Mouse (Mus musculus): ENCODE measurements at regions not wholly inside any gene's neighbourhood (a gene's known extent, or its start where the extent isn't known, plus 50 kb on each side); places are given as distances from the start of the nearest gene placed in this dataset.
"Not testable (repeated sequence)": the region's sequence is repeated elsewhere in the genome, so short reads cannot be mapped to it uniquely, and the experiment has no call there.

DNA sequence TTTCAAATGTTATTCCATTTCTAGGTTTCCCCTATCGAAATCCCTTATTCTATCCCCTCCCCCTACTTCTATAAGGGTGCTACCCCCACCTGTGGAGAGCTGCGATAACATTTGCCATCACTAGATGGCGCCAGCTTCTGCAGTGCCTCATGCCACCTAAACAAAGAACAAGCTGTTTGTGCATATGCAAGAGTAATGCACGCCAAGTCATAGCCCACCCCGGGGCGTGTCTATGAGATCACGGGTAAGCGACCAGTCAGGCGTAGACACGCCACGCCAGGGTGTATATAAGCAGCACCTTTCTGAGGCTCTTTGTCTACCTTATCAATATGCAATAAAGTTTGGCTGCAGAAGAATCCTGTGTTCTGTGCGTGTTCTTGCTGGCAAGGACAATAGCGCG, 79.6 kb downstream of the Prl2c2 start:
- TF ChIP-seq EP300 (IDR thresholded peaks at IDR 0.05; ENCODE audit: low read depth) (no peak), CTCF (IDR thresholded peaks at IDR 0.05; ENCODE audit: low read depth) (no peak)
- Histone ChIP-seq H3K9ac (replicated peaks; ENCODE audit: low read depth, low read length) (no peak overlapping the region), H3K27ac (ENCODE audit: low read depth) (no peak overlapping the region), H3K9me3 (replicated peaks; ENCODE audit: control insufficient read depth, low read length) (peaks cover 59% of the 10 kb centered on the region), H3K27me3 (ENCODE audit: control insufficient read depth, insufficient read depth, low read length) (no peaks in the 10 kb centered on the region), H3K36me3 (replicated peaks; ENCODE audit: control insufficient read depth, insufficient read depth, low read length) (no peaks in the 10 kb centered on the region), H3K4me2 (ENCODE audit: low read depth, low read length) (no peak overlapping the region), H3K4me1 (ENCODE audit: control insufficient read depth, insufficient read depth) (no peaks in the 10 kb centered on the region), H3K4me3 (ENCODE audit: low read depth, low read length) (no peak overlapping the region)
- ATAC-seq (ENCODE audit: insufficient read depth, low read depth) (no peak), DNase-seq (ENCODE audit: low spot score) (no peak)
- WGBS = 82% methylated on average over 14 of the region's 14 CpGs

DNA sequence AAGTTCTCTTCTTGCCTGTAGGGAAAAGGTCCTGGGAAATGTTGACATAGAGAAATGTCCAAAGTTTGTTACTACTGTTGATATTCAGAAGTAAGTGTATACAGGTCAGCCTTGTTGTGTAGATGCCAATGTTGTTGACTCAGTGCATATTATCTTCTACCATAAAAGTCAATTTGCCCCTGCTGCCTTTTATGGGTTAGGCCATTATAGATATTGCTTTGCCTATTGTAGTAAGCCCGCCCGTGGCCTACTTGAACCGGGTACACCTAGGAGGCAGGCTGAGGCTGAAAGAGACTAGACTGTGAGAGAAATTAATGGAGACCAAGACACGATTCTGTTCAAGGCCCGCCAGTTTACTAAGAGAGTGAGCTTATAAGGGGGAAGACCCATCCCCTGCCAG, 92.3 kb downstream of the Prl2c2 start:
- 67% methylated on average over 5 of the region's 5 CpGs for WGBS

DNA sequence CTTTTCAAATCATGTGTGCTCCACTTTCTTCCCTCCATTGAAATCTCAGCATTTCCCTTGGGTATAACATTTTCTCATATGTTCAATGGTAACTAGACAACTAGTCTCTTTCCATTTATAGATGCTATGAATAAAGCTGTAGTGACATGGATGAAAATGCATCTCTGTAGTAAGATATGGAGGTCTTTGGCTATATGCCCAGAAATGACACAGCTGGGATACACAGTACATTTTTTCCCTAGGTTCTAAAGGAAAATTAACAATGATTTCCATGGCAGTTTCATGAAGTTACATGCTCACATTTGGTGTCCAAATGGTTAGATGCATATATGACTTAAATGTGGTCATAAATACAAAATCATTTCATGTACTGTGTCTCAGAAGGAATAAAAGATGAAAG, 99.0 kb downstream of the Prl2c2 start:
- H3K36me3 ChIP-seq (replicated peaks; ENCODE audit: control insufficient read depth, insufficient read depth, low read length) = no peaks in the 10 kb centered on the region
- no peak overlapping the region for H3K4me2 ChIP-seq (ENCODE audit: low read depth, low read length)
- no peak overlapping the region for H3K27ac ChIP-seq (ENCODE audit: low read depth)
- no peaks in the 10 kb centered on the region for H3K27me3 ChIP-seq (ENCODE audit: control insufficient read depth, insufficient read depth, low read length)
- no peaks in the 10 kb centered on the region for H3K4me1 ChIP-seq (ENCODE audit: control insufficient read depth, insufficient read depth)
- peaks cover 31% of the 10 kb centered on the region for H3K9me3 ChIP-seq (replicated peaks; ENCODE audit: control insufficient read depth, low read length)
- ATAC-seq (ENCODE audit: insufficient read depth, low read depth) = no peak
- no peak overlapping the region for H3K9ac ChIP-seq (replicated peaks; ENCODE audit: low read depth, low read length)
- no peak for TF ChIP-seq CTCF (IDR thresholded peaks at IDR 0.05; ENCODE audit: low read depth)
- no peak for TF ChIP-seq EP300 (IDR thresholded peaks at IDR 0.05; ENCODE audit: low read depth)
- no peak overlapping the region for H3K4me3 ChIP-seq (ENCODE audit: low read depth, low read length)
- DNase-seq (ENCODE audit: low spot score) = no peak

More for the DNA sequence above, 92.3 kb downstream of the Prl2c2 start:
- Histone ChIP-seq H3K4me1 (ENCODE audit: control insufficient read depth, insufficient read depth) (no peaks in the 10 kb centered on the region), H3K27me3 (ENCODE audit: control insufficient read depth, insufficient read depth, low read length) (no peaks in the 10 kb centered on the region), H3K36me3 (replicated peaks; ENCODE audit: control insufficient read depth, insufficient read depth, low read length) (no peaks in the 10 kb centered on the region), H3K4me3 (ENCODE audit: low read depth, low read length) (no peak overlapping the region), H3K9me3 (replicated peaks; ENCODE audit: control insufficient read depth, low read length) (peaks cover 17% of the 10 kb centered on the region), H3K27ac (ENCODE audit: low read depth) (no peak overlapping the region), H3K4me2 (ENCODE audit: low read depth, low read length) (no peak overlapping the region), H3K9ac (replicated peaks; ENCODE audit: low read depth, low read length) (no peak overlapping the region)
- ATAC-seq (ENCODE audit: insufficient read depth, low read depth) (no peak), DNase-seq (ENCODE audit: low spot score) (no peak)
- TF ChIP-seq EP300 (IDR thresholded peaks at IDR 0.05; ENCODE audit: low read depth) (no peak), CTCF (IDR thresholded peaks at IDR 0.05; ENCODE audit: low read depth) (no peak)

DNA sequence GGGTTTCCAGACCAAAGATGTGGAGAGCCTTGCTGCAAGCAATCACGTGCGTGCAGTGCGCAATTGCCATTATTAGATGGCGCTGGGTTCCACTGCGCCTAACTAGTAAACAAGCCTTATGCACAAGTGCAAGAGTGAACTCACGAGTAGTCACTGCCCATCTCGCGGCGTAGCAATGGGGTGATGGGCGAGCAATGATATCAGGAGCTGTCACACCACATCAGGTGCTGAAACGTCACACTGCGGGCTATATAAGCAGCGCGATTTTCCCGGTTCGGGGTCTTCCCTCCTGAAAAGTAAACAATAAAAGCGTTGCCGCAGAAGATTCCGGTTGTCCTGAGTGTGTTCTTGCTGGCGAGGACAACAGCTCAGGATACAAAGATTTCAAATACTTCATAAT, 89.8 kb upstream of the Prl2c3 start:
- DNase-seq (ENCODE audit: low spot score); H3K4me1 ChIP-seq (ENCODE audit: control insufficient read depth, insufficient read depth); H3K36me3 ChIP-seq (replicated peaks; ENCODE audit: control insufficient read depth, insufficient read depth, low read length); H3K4me3 ChIP-seq (ENCODE audit: low read depth, low read length); H3K27ac ChIP-seq (ENCODE audit: low read depth); H3K9ac ChIP-seq (replicated peaks; ENCODE audit: low read depth, low read length); H3K4me2 ChIP-seq (ENCODE audit: low read depth, low read length); ATAC-seq (ENCODE audit: insufficient read depth, low read depth); H3K27me3 ChIP-seq (ENCODE audit: control insufficient read depth, insufficient read depth, low read length): not testable (repeated sequence)
- 81% methylated on average over 20 of the region's 20 CpGs for WGBS
- peaks cover 13% of the 10 kb centered on the region; the same call in 1 of the 2 replicates for H3K9me3 ChIP-seq (replicated peaks; ENCODE audit: control insufficient read depth, low read length)

DNA sequence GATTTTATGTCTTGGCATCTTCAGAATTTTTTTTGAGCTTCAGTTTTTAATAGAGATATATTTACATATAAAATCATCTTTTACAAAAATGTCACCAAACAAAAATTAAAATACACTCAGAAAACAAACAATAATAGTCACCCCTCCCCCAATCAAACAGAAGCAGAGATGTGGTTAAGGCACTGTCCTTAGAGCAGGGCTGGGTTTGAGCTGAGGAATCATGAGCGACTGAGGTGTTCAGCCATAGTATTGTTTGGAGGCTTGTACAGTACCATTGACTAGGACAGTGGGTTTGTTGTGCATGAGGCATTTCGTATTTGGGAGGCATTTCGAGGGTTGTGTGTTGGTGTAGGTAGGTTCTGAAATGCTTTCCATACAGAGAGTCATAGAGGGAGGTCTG, 79.6 kb upstream of the Prl2c3 start:
- not testable (repeated sequence) for H3K4me3 ChIP-seq (ENCODE audit: low read depth, low read length); H3K36me3 ChIP-seq (replicated peaks; ENCODE audit: control insufficient read depth, insufficient read depth, low read length); H3K9ac ChIP-seq (replicated peaks; ENCODE audit: low read depth, low read length); H3K4me2 ChIP-seq (ENCODE audit: low read depth, low read length); ATAC-seq (ENCODE audit: insufficient read depth, low read depth); H3K9me3 ChIP-seq (replicated peaks; ENCODE audit: control insufficient read depth, low read length); DNase-seq (ENCODE audit: low spot score); H3K27me3 ChIP-seq (ENCODE audit: control insufficient read depth, insufficient read depth, low read length); H3K4me1 ChIP-seq (ENCODE audit: control insufficient read depth, insufficient read depth); H3K27ac ChIP-seq (ENCODE audit: low read depth)
- WGBS = 58% methylated on average over 2 of the region's 3 CpGs

DNA sequence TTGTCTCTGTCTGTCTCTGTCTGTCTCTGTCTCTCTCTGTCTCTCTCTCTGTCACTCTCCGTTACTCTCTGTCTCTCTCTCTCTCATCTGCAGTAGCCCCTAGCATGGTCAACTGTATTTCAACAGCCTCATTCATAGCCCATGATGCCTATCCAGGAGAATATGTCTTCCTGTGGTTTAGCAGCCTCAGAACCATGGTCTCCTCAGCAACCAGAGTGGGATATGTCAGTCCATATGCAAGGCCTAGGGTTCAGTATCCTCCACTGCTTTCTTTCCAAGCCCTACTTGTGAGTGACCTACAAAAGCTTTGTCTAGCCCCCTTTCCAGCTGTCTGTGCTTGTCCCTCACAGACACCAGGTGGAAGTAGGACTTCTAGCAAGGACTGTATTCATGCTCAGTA, 65.1 kb upstream of the Prl2c3 start:
- not testable (repeated sequence) for H3K4me1 ChIP-seq (ENCODE audit: control insufficient read depth, insufficient read depth); H3K4me3 ChIP-seq (ENCODE audit: low read depth, low read length); H3K27me3 ChIP-seq (ENCODE audit: control insufficient read depth, insufficient read depth, low read length); H3K4me2 ChIP-seq (ENCODE audit: low read depth, low read length); H3K27ac ChIP-seq (ENCODE audit: low read depth); H3K9ac ChIP-seq (replicated peaks; ENCODE audit: low read depth, low read length); H3K36me3 ChIP-seq (replicated peaks; ENCODE audit: control insufficient read depth, insufficient read depth, low read length); DNase-seq (ENCODE audit: low spot score)
- H3K9me3 ChIP-seq (replicated peaks; ENCODE audit: control insufficient read depth, low read length) = 0 out of 2 replicates have a peak, but pooled peaks cover 12% of the 10 kb centered on the region
- 70% methylated on average over 1 of the region's 1 CpGs for WGBS
- 0 out of 2 replicates have a peak, but pooled peaks have one; percentile 17 for ATAC-seq (ENCODE audit: insufficient read depth, low read depth)

All from heart, postnatal 0 days (tissue).